Mouse (Mus musculus): ENCODE measurements around the gene Cebpzos. TPM values are rescaled to one million over a fixed set of nuclear protein-coding genes. Genes with fewer than 3 reads are reported as not detected.

The Cebpzos gene
- polyA plus RNA-seq, 1 experiment from 2014 or later, result 83.0 TPM

GRCm38 (mm10) chr17:78916899-78917298 lies 599 bp downstream of the Cebpzos start:
- no peak for ATAC-seq (replicated peaks; ENCODE audit: extremely low read depth, insufficient read depth, low FRiP score)
- Histone ChIP-seq H3K9ac (ENCODE audit: low read length) (peak overlapping the region; percentile 93), H3K4me3 (ENCODE audit: low read length) (peak overlapping the region; percentile 88), H3K36me3 (ENCODE audit: control insufficient read depth, insufficient read depth) (peaks cover 25% of the 10 kb centered on the region), H3K9me3 (replicated peaks; ENCODE audit: control insufficient read depth, low read length) (no peaks in the 10 kb centered on the region), H3K4me1 (ENCODE audit: control insufficient read depth, insufficient read depth, low read length) (peaks cover 8% of the 10 kb centered on the region), H3K27me3 (ENCODE audit: control insufficient read depth, insufficient read depth, low read length) (no peaks in the 10 kb centered on the region), H3K4me2 (ENCODE audit: low read depth, low read length) (peak overlapping the region; percentile 90), H3K27ac (ENCODE audit: low read length) (peak overlapping the region; percentile 93)
- WGBS, result 2% methylated on average over 11 of the region's 11 CpGs

DNA sequence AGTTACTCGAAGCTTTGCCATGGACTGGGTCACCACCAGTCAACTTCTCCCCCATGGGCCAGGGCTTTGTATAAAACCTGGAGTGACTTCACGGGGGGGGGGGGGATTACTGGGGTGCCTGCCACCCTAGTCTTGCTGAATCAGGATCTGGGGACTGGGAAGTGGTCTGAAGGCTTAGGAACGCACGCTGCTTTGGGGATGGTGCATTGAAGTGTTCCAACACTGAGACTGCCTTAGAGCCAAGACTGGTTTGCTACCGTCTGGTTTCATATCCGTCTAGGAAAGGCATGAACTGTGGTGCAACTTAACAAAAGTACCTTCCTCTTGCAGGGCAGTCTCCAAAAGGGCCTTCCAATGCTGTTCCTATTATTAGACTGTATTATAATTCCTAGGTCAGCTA lies 1.4 kb downstream of the Cebpzos start:
- Histone ChIP-seq H3K27ac (ENCODE audit: low read length) (no peak overlapping the region), H3K36me3 (ENCODE audit: control insufficient read depth, insufficient read depth) (peaks cover 30% of the 10 kb centered on the region), H3K9ac (ENCODE audit: low read length) (peak overlapping the region; percentile 93; the same call in 1 of the 2 replicates), H3K27me3 (ENCODE audit: control insufficient read depth, insufficient read depth, low read length) (no peaks in the 10 kb centered on the region), H3K4me2 (ENCODE audit: low read depth, low read length) (peak overlapping the region; percentile 90), H3K4me3 (ENCODE audit: low read length) (no peak overlapping the region), H3K4me1 (ENCODE audit: control insufficient read depth, insufficient read depth, low read length) (peaks cover 8% of the 10 kb centered on the region), H3K9me3 (replicated peaks; ENCODE audit: control insufficient read depth, low read length) (no peaks in the 10 kb centered on the region)
- ATAC-seq (replicated peaks; ENCODE audit: extremely low read depth, insufficient read depth, low FRiP score), result no peak
- WGBS, result 48% methylated on average over 6 of the region's 6 CpGs

DNA sequence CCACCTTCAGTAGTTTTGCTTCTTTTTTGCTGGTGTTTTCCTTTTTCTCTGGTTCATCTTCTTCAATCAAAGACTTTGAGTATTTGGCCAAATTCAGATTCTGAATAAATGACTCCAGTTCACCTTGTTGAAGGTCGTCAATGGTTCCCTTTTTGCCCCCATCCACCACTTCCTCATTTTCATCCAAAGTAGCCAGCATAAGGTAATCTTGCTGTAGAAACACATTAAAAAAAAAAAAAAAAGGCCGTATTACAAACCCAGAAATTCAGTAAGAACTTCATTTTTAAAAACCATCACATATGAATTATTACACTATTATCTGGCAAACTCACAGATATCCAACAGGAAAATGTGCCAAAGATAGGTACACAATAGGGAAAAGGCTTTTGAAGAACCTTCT lies 19.6 kb downstream of the Cebpzos start:
- Histone ChIP-seq H3K4me3 (ENCODE audit: low read length) (peak overlapping the region; percentile 86), H3K4me2 (ENCODE audit: low read depth, low read length) (peak overlapping the region; percentile 73), H3K36me3 (ENCODE audit: control insufficient read depth, insufficient read depth) (peaks cover 42% of the 10 kb centered on the region), H3K27ac (ENCODE audit: low read length) (no peak overlapping the region), H3K4me1 (ENCODE audit: control insufficient read depth, insufficient read depth, low read length) (peaks cover 14% of the 10 kb centered on the region), H3K9ac (ENCODE audit: low read length) (peak overlapping the region; percentile 87), H3K27me3 (ENCODE audit: control insufficient read depth, insufficient read depth, low read length) (no peaks in the 10 kb centered on the region), H3K9me3 (replicated peaks; ENCODE audit: control insufficient read depth, low read length) (no peaks in the 10 kb centered on the region)
- 75% methylated on average over 2 of the region's 2 CpGs for WGBS
- ATAC-seq (replicated peaks; ENCODE audit: extremely low read depth, insufficient read depth, low FRiP score), result no peak

- Histone ChIP-seq H3K36me3 (ENCODE audit: control insufficient read depth, insufficient read depth) (peaks cover 38% of the 10 kb centered on the region), H3K27ac (ENCODE audit: low read length) (peak within 1 kb of the TSS; percentile 11), H3K4me1 (ENCODE audit: control insufficient read depth, insufficient read depth, low read length) (peaks cover 14% of the 10 kb centered on the region), H3K4me2 (ENCODE audit: low read depth, low read length) (peak within 1 kb of the TSS; percentile 80), H3K9ac (ENCODE audit: low read length) (peak within 1 kb of the TSS; percentile 87), H3K9me3 (replicated peaks; ENCODE audit: control insufficient read depth, low read length) (no peaks in the 10 kb centered on the region), H3K4me3 (ENCODE audit: low read length) (peak within 1 kb of the TSS; percentile 86), H3K27me3 (ENCODE audit: control insufficient read depth, insufficient read depth, low read length) (no peaks in the 10 kb centered on the region)
- under 1% methylated on average over 45 of the region's 45 CpGs for whole genome bisulfite sequencing
- peak; percentile 99 for ATAC-seq (replicated peaks; ENCODE audit: extremely low read depth, insufficient read depth, low FRiP score)
Observed at GRCm38 (mm10) chr17:78936466-78937228, 20.3 kb downstream of the Cebpzos start, which contains the start of the genes Cebpz and Ndufaf7. Cebpz (minus strand) TSS chr17:78937066. Ndufaf7 (plus strand) TSS chr17:78937136.

- Histone ChIP-seq H3K9ac (ENCODE audit: low read length) (peak overlapping the region; percentile 87), H3K4me3 (ENCODE audit: low read length) (peak overlapping the region; percentile 86), H3K4me2 (ENCODE audit: low read depth, low read length) (peak overlapping the region; percentile 80), H3K4me1 (ENCODE audit: control insufficient read depth, insufficient read depth, low read length) (peaks cover 14% of the 10 kb centered on the region), H3K9me3 (replicated peaks; ENCODE audit: control insufficient read depth, low read length) (no peaks in the 10 kb centered on the region), H3K27ac (ENCODE audit: low read length) (peak overlapping the region; percentile 7; the same call in 1 of the 2 replicates), H3K27me3 (ENCODE audit: control insufficient read depth, insufficient read depth, low read length) (no peaks in the 10 kb centered on the region), H3K36me3 (ENCODE audit: control insufficient read depth, insufficient read depth) (peaks cover 36% of the 10 kb centered on the region)
- no peak for ATAC-seq (replicated peaks; ENCODE audit: extremely low read depth, insufficient read depth, low FRiP score)
- WGBS, result 7% methylated on average over 26 of the region's 26 CpGs
Observed at GRCm38 (mm10) chr17:78937229-78937853, 21.0 kb downstream of the Cebpzos start.

DNA sequence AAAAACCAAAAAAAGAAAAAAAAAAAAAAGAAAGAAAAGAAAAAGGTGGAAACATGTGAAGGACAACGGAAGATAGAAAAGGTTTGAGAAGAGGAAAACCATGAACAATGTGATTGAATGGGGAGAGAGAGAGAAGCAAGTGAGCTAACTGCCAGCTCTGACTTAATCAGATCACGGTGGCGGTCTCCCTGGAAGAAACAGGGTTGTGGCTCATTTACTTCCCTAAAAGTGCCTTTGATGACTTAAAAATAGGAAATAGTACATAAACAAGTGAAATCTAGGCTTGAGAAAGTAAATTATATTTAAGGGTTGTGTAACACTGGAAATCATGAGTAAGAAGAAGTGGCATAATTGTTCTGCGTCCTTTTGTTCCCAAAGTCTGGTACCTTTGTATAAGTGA lies 22.6 kb downstream of the Cebpzos start:
- no peak for ATAC-seq (replicated peaks; ENCODE audit: extremely low read depth, insufficient read depth, low FRiP score)
- Histone ChIP-seq H3K4me2 (ENCODE audit: low read depth, low read length) (no peak overlapping the region), H3K9me3 (replicated peaks; ENCODE audit: control insufficient read depth, low read length) (no peaks in the 10 kb centered on the region), H3K36me3 (ENCODE audit: control insufficient read depth, insufficient read depth) (peaks cover 27% of the 10 kb centered on the region), H3K27me3 (ENCODE audit: control insufficient read depth, insufficient read depth, low read length) (no peaks in the 10 kb centered on the region), H3K4me3 (ENCODE audit: low read length) (no peak overlapping the region), H3K4me1 (ENCODE audit: control insufficient read depth, insufficient read depth, low read length) (peaks cover 11% of the 10 kb centered on the region), H3K27ac (ENCODE audit: low read length) (no peak overlapping the region), H3K9ac (ENCODE audit: low read length) (no peak overlapping the region)
- 93% methylated on average over 4 of the region's 4 CpGs for WGBS

GRCm38 (mm10) chr17:78942579-78942978 lies 26.3 kb downstream of the Cebpzos start:
- Histone ChIP-seq H3K27ac (ENCODE audit: low read length) (no peak overlapping the region), H3K4me2 (ENCODE audit: low read depth, low read length) (no peak overlapping the region), H3K9me3 (replicated peaks; ENCODE audit: control insufficient read depth, low read length) (no peaks in the 10 kb centered on the region), H3K9ac (ENCODE audit: low read length) (no peak overlapping the region), H3K4me3 (ENCODE audit: low read length) (no peak overlapping the region), H3K4me1 (ENCODE audit: control insufficient read depth, insufficient read depth, low read length) (peaks cover 3% of the 10 kb centered on the region; the same call in 1 of the 2 replicates), H3K36me3 (ENCODE audit: control insufficient read depth, insufficient read depth) (peaks cover 23% of the 10 kb centered on the region), H3K27me3 (ENCODE audit: control insufficient read depth, insufficient read depth, low read length) (no peaks in the 10 kb centered on the region)
- ATAC-seq (replicated peaks; ENCODE audit: extremely low read depth, insufficient read depth, low FRiP score), result no peak
- 56% methylated on average over 11 of the region's 11 CpGs for WGBS

DNA sequence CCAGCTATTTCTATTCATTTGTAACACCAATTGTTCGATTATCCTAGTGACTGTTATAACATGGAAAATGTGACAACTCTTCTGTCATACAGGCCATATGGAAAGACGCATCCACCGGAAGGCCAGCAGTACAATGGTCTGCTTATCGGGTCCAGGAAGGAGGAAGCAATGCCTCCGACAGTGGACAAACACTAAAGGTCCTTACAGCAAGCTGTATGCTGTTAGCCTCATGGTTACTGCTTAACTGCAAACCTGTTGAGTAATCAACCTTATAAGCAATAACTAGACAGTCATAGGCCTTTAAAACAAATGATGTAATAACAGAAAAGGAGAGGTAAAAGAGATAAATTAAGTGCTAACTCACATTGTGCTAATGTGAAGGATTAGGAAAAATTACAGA lies 34.9 kb downstream of the Cebpzos start:
- Histone ChIP-seq H3K4me1 (ENCODE audit: control insufficient read depth, insufficient read depth, low read length) (no peaks in the 10 kb centered on the region), H3K27ac (ENCODE audit: low read length) (no peak overlapping the region), H3K27me3 (ENCODE audit: control insufficient read depth, insufficient read depth, low read length) (no peaks in the 10 kb centered on the region), H3K4me2 (ENCODE audit: low read depth, low read length) (no peak overlapping the region), H3K9me3 (replicated peaks; ENCODE audit: control insufficient read depth, low read length) (no peaks in the 10 kb centered on the region), H3K9ac (ENCODE audit: low read length) (no peak overlapping the region), H3K36me3 (ENCODE audit: control insufficient read depth, insufficient read depth) (peaks cover 56% of the 10 kb centered on the region), H3K4me3 (ENCODE audit: low read length) (no peak overlapping the region)
- WGBS, result 77% methylated on average over 5 of the region's 5 CpGs
- ATAC-seq (replicated peaks; ENCODE audit: extremely low read depth, insufficient read depth, low FRiP score), result no peak

DNA sequence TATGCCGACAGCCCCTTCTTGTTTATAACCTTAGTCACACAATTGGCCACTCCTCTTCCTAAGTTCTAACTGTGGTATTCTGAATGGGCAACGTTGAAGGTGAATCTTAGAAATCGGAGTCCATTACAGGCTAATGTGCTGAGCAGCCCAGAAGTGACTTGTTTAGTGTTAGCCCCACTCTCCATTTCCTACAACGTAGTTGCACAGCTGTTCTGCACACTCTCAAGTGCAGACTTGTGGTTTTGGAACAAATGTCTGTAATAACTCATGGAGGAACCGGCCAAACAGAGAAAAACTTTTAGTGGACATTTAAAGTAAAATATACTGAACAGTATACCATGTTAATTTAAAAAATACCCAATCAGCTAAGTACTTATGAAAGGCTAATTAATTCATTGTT lies 35.8 kb downstream of the Cebpzos start:
- Histone ChIP-seq H3K9ac (ENCODE audit: low read length) (no peak overlapping the region), H3K4me1 (ENCODE audit: control insufficient read depth, insufficient read depth, low read length) (no peaks in the 10 kb centered on the region), H3K27ac (ENCODE audit: low read length) (no peak overlapping the region), H3K4me2 (ENCODE audit: low read depth, low read length) (no peak overlapping the region), H3K9me3 (replicated peaks; ENCODE audit: control insufficient read depth, low read length) (no peaks in the 10 kb centered on the region), H3K27me3 (ENCODE audit: control insufficient read depth, insufficient read depth, low read length) (no peaks in the 10 kb centered on the region), H3K36me3 (ENCODE audit: control insufficient read depth, insufficient read depth) (peaks cover 53% of the 10 kb centered on the region), H3K4me3 (ENCODE audit: low read length) (no peak overlapping the region)
- WGBS, result 87% methylated on average over 5 of the region's 5 CpGs
- no peak for ATAC-seq (replicated peaks; ENCODE audit: extremely low read depth, insufficient read depth, low FRiP score)

Data from heart, embryonic 16.5 days (tissue).